Mouse (Mus musculus): ENCODE results near the gene Tesc.

DNA sequence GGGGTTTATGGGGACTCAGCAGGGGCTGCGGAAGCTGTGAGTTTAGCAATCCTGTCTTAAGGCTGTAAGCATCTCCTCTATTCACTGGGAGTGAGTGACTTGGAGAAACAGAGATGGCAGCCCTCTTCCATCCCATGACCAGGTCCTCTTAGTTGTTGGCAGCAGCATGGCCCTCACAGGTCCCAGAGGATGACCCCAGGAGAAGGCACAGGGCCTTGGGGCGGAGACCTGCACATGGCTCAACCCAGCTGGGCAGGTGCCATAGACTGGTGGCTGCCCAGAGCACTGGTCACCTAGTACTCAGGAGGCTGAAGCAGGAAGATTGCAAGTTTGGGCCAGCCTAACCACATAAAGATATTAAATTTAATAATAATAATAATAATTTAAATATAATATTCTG, 11.9 kb upstream of the Tesc start:
- TF ChIP-seq CTCF (IDR thresholded peaks at IDR 0.05; ENCODE audit: low read depth), result no peak
- TF ChIP-seq EP300 (IDR thresholded peaks at IDR 0.05; ENCODE audit: low read depth), result no peak

All from liver, embryonic 14.5 days (tissue).